Mouse (Mus musculus): ENCODE results near the gene Btbd9. TPM values are rescaled to one million over a fixed set of nuclear protein-coding genes. Genes with fewer than 3 reads are reported as not detected.

The Btbd9 gene
- total and polyA plus RNA-seq, 2 experiments = 12.7 to 12.8 TPM

GRCm38 (mm10) chr17:30276477-30276876 lies 299.8 kb downstream of the Btbd9 start:
- H3K9ac ChIP-seq (ENCODE audit: low read depth, low read length) = no peak overlapping the region
- DNase-seq (ENCODE audit: extremely low read depth, low read depth, low spot score) = no peak
- no peaks in the 10 kb centered on the region for H3K27me3 ChIP-seq (ENCODE audit: control insufficient read depth, insufficient read depth, low read length)
- H3K27ac ChIP-seq (replicated peaks; ENCODE audit: insufficient read depth, low read depth, low read length) = no peak overlapping the region
- no peak for TF ChIP-seq POLR2A (IDR thresholded peaks at IDR 0.05; ENCODE audit: extremely low read depth, insufficient read depth, low read length)
- 96% methylated on average over 4 of the region's 4 CpGs for WGBS
- no peaks in the 10 kb centered on the region for H3K4me1 ChIP-seq (ENCODE audit: control insufficient read depth, insufficient read depth, low read length)
- no peaks in the 10 kb centered on the region for H3K36me3 ChIP-seq (ENCODE audit: control insufficient read depth, insufficient read depth, low read length)
- H3K79me2 ChIP-seq (ENCODE audit: control insufficient read depth, insufficient read depth, low read length) = no peaks in the 10 kb centered on the region
- H3K4me3 ChIP-seq (ENCODE audit: insufficient read depth, low read depth, low read length) = no peak overlapping the region

DNA sequence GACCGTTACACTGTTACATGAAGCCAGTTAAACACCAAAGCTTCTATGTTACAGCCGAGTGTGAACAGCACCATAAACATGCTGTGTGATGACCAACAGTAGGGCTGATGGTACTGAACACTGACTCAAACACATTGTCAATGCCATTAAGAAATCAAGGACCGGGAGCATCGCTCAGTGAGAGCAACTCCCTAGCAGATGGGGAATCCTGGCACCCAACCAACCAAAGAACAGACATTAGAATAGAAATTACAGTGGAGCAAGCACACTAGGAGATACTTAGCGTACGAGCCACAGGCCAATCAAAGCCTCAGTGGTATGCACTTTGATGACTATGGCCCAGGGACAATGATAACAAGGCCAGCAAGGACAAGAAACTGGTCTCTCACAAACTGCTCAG lies 303.5 kb downstream of the Btbd9 start:
- Histone ChIP-seq H3K27ac (replicated peaks; ENCODE audit: insufficient read depth, low read depth, low read length) (no peak overlapping the region), H3K4me3 (ENCODE audit: insufficient read depth, low read depth, low read length) (no peak overlapping the region), H3K79me2 (ENCODE audit: control insufficient read depth, insufficient read depth, low read length) (no peaks in the 10 kb centered on the region), H3K36me3 (ENCODE audit: control insufficient read depth, insufficient read depth, low read length) (no peaks in the 10 kb centered on the region), H3K9ac (ENCODE audit: low read depth, low read length) (no peak overlapping the region), H3K4me1 (ENCODE audit: control insufficient read depth, insufficient read depth, low read length) (no peaks in the 10 kb centered on the region), H3K27me3 (ENCODE audit: control insufficient read depth, insufficient read depth, low read length) (no peaks in the 10 kb centered on the region)
- TF ChIP-seq CTCF (IDR thresholded peaks at IDR 0.05; ENCODE audit: low read depth, low read length) (no peak), POLR2A (IDR thresholded peaks at IDR 0.05; ENCODE audit: extremely low read depth, insufficient read depth, low read length) (no peak)
- DNase-seq (ENCODE audit: extremely low read depth, low read depth, low spot score) = no peak
- WGBS = 96% methylated on average over 6 of the region's 6 CpGs

- no peak overlapping the region for H3K9ac ChIP-seq (ENCODE audit: low read depth, low read length)
- no peaks in the 10 kb centered on the region for H3K79me2 ChIP-seq (ENCODE audit: control insufficient read depth, insufficient read depth, low read length)
- no peaks in the 10 kb centered on the region for H3K36me3 ChIP-seq (ENCODE audit: control insufficient read depth, insufficient read depth, low read length)
- no peaks in the 10 kb centered on the region for H3K27me3 ChIP-seq (ENCODE audit: control insufficient read depth, insufficient read depth, low read length)
- no peak overlapping the region for H3K27ac ChIP-seq (replicated peaks; ENCODE audit: insufficient read depth, low read depth, low read length)
- TF ChIP-seq POLR2A (IDR thresholded peaks at IDR 0.05; ENCODE audit: extremely low read depth, insufficient read depth, low read length) (no peak), CTCF (IDR thresholded peaks at IDR 0.05; ENCODE audit: low read depth, low read length) (no peak)
- H3K4me1 ChIP-seq (ENCODE audit: control insufficient read depth, insufficient read depth, low read length) = no peaks in the 10 kb centered on the region
- no peak for DNase-seq (ENCODE audit: extremely low read depth, low read depth, low spot score)
- WGBS = 87% methylated on average over 11 of the region's 11 CpGs
- H3K4me3 ChIP-seq (ENCODE audit: insufficient read depth, low read depth, low read length) = no peak overlapping the region
These were observed 306.9 kb downstream of the Btbd9 start for GRCm38 (mm10) chr17:30269136-30270063.

DNA sequence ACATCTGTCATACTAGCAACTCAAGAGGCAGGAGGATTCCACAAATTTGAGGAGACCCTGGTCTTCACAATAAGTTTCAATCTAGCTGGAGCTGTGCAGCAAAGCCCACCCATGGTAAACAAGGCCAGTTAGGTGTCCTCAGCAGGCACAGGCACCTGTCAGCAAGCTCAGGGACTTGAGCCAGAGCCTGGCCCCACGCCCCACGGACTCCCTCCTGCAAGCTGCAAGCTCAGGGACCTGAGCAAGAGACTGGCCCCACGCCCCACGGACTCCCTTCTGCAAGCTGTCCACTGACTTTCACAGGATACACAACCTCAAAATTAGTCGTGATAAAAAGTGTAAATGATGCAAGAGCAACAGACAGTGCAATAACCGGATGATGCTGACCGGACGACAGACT lies 307.8 kb downstream of the Btbd9 start:
- no peak for TF ChIP-seq CTCF (IDR thresholded peaks at IDR 0.05; ENCODE audit: low read depth, low read length)
- TF ChIP-seq POLR2A (IDR thresholded peaks at IDR 0.05; ENCODE audit: extremely low read depth, insufficient read depth, low read length) = no peak
- Histone ChIP-seq H3K79me2 (ENCODE audit: control insufficient read depth, insufficient read depth, low read length) (no peaks in the 10 kb centered on the region), H3K27me3 (ENCODE audit: control insufficient read depth, insufficient read depth, low read length) (no peaks in the 10 kb centered on the region), H3K36me3 (ENCODE audit: control insufficient read depth, insufficient read depth, low read length) (no peaks in the 10 kb centered on the region), H3K27ac (replicated peaks; ENCODE audit: insufficient read depth, low read depth, low read length) (no peak overlapping the region), H3K4me3 (ENCODE audit: insufficient read depth, low read depth, low read length) (no peak overlapping the region), H3K9ac (ENCODE audit: low read depth, low read length) (no peak overlapping the region), H3K4me1 (ENCODE audit: control insufficient read depth, insufficient read depth, low read length) (no peaks in the 10 kb centered on the region)
- DNase-seq (ENCODE audit: extremely low read depth, low read depth, low spot score) = no peak
- 91% methylated on average over 8 of the region's 8 CpGs for WGBS

DNA sequence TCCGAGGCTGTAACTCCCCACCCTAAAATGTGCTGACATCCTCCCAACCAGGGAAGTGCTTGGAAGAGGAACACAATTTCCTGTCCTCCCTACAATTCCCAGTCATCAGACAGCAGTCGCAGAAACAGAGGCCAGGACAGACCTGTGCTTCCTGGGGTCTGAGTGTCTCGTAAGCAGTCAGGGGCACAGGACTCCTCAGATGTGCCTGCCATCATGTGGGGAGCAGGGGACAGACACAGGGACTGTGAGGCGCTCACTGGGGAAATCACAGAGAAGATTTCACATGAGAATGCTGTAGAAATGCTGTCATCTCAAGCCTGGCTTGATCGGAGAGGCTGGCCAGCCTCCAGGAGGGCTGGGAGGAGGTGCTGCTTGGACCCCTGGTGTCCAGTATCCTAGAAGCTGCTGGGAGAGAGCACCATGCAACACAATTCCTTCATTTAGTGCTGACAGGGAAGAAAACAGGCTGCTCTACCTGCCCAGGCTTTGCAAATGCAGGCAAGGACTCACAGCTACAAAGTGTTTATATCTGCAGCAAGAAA lies 308.8 kb downstream of the Btbd9 start:
- H3K36me3 ChIP-seq (ENCODE audit: control insufficient read depth, insufficient read depth, low read length) = no peaks in the 10 kb centered on the region
- no peak for TF ChIP-seq POLR2A (IDR thresholded peaks at IDR 0.05; ENCODE audit: extremely low read depth, insufficient read depth, low read length)
- TF ChIP-seq CTCF (IDR thresholded peaks at IDR 0.05; ENCODE audit: low read depth, low read length) = no peak
- H3K9ac ChIP-seq (ENCODE audit: low read depth, low read length) = no peak overlapping the region
- no peaks in the 10 kb centered on the region for H3K79me2 ChIP-seq (ENCODE audit: control insufficient read depth, insufficient read depth, low read length)
- no peak overlapping the region for H3K27ac ChIP-seq (replicated peaks; ENCODE audit: insufficient read depth, low read depth, low read length)
- no peak overlapping the region for H3K4me3 ChIP-seq (ENCODE audit: insufficient read depth, low read depth, low read length)
- 81% methylated on average over 5 of the region's 5 CpGs for WGBS
- H3K4me1 ChIP-seq (ENCODE audit: control insufficient read depth, insufficient read depth, low read length) = 0 out of 2 replicates have a peak, but pooled peaks cover 3% of the 10 kb centered on the region
- no peak for DNase-seq (ENCODE audit: extremely low read depth, low read depth, low spot score)
- H3K27me3 ChIP-seq (ENCODE audit: control insufficient read depth, insufficient read depth, low read length) = no peaks in the 10 kb centered on the region

- Histone ChIP-seq H3K27me3 (ENCODE audit: control insufficient read depth, insufficient read depth, low read length) (no peaks in the 10 kb centered on the region), H3K9ac (ENCODE audit: low read depth, low read length) (no peak overlapping the region), H3K36me3 (ENCODE audit: control insufficient read depth, insufficient read depth, low read length) (no peaks in the 10 kb centered on the region), H3K79me2 (ENCODE audit: control insufficient read depth, insufficient read depth, low read length) (no peaks in the 10 kb centered on the region), H3K4me1 (ENCODE audit: control insufficient read depth, insufficient read depth, low read length) (peaks cover 8% of the 10 kb centered on the region; the same call in 1 of the 2 replicates), H3K4me3 (ENCODE audit: insufficient read depth, low read depth, low read length) (no peak overlapping the region), H3K27ac (replicated peaks; ENCODE audit: insufficient read depth, low read depth, low read length) (no peak overlapping the region)
- 33% methylated on average over 2 of the region's 2 CpGs for WGBS
- TF ChIP-seq CTCF (IDR thresholded peaks at IDR 0.05; ENCODE audit: low read depth, low read length) = no peak
- no peak for TF ChIP-seq POLR2A (IDR thresholded peaks at IDR 0.05; ENCODE audit: extremely low read depth, insufficient read depth, low read length)
- DNase-seq (ENCODE audit: extremely low read depth, low read depth, low spot score) = peak; percentile 41
These were observed 312.8 kb downstream of the Btbd9 start for GRCm38 (mm10) chr17:30263535-30263934.
